Mouse (Mus musculus) heart, adult 2 months (tissue): Measurements from ENCODE around the gene Fbxo2.

ENCODE experiments used
- CTCF ChIP-seq: fragments of 200-600 bp; IDR thresholded peaks from 2 replicates; pipeline ENCODE4 v1.8.1; 2022; ENCODE audit warnings: antibody characterized with exemption, mild to moderate bottlenecking, moderate library complexity
- EP300 ChIP-seq: fragments of 200-500 bp; IDR thresholded peaks from 2 replicates; pipeline ENCODE4 v1.6.1; 2011; ENCODE audit warnings: low read depth, low read length, control low read depth; ENCODE audit not compliant: insufficient read depth
- POLR2A ChIP-seq: fragments of 200-500 bp; IDR thresholded peaks from 2 replicates; pipeline ENCODE4 v1.6.1; 2011; ENCODE audit warnings: mild to moderate bottlenecking, low read depth, low read length, control low read depth; ENCODE audit not compliant: insufficient read depth

- TF ChIP-seq CTCF (no peak), EP300 (no peak), POLR2A (no peak)
These were observed 22.9 kb upstream of the Fbxo2 start for GRCm38 (mm10) chr4:148137503-148137902.
